Mouse (Mus musculus): ENCODE data around the gene Tesc.

DNA sequence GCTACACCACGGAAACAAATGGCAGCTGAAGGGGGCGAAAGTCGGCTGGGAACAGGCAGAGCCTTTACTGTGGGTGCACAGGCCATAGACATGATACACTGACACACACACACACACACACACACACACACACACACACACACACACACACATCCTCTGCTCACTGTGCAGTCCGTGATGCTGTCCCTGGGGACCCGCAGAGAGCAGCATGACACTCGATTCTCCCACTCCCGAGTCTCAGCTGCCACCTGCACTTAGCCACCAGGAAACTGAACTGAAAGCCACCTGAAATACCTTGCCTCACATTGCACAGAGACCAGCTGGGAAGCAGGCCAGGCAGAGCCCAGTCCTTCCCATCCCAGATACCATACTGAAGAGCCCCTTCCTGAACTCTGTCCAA, 57.8 kb downstream of the Tesc start:
- TF ChIP-seq CTCF (IDR thresholded peaks at IDR 0.05; ENCODE audit: low read depth) (no peak), EP300 (IDR thresholded peaks at IDR 0.05; ENCODE audit: low read depth) (no peak)
